Mouse (Mus musculus) heart, adult 11 months (tissue): Measurements from ENCODE around the gene Myom1.

ENCODE experiments used
- DNase-seq: peaks from one replicate; pipeline ENCODE4 v3.0.0; 2022

Myom1 gene

GRCm38 (mm10) chr17:71017457-71017998, 15.1 kb downstream of the Myom1 start:
- DNase-seq: peak; percentile 75

GRCm38 (mm10) chr17:71018151-71018550, 15.7 kb downstream of the Myom1 start:
- DNase-seq: peak; percentile 37

GRCm38 (mm10) chr17:71018616-71019308, 16.3 kb downstream of the Myom1 start:
- peak; percentile 54 for DNase-seq

- peak; percentile 97 for DNase-seq
These were observed 16.8 kb downstream of the Myom1 start for GRCm38 (mm10) chr17:71019309-71019655.

GRCm38 (mm10) chr17:71019860-71020259, 17.4 kb downstream of the Myom1 start:
- peak; percentile 81 for DNase-seq

- peak; percentile 86 for DNase-seq
These were observed 20.4 kb downstream of the Myom1 start for GRCm38 (mm10) chr17:71022841-71023240.

GRCm38 (mm10) chr17:71024071-71024470, 21.6 kb downstream of the Myom1 start:
- DNase-seq: peak; percentile 98

GRCm38 (mm10) chr17:71025922-71026321, 23.5 kb downstream of the Myom1 start:
- DNase-seq: peak; percentile 71

- DNase-seq: peak; percentile 63
These were observed 24.8 kb downstream of the Myom1 start for GRCm38 (mm10) chr17:71027186-71027585.

- peak; percentile 27 for DNase-seq
These were observed 30.3 kb downstream of the Myom1 start for GRCm38 (mm10) chr17:71032719-71033118.

- DNase-seq: peak; percentile 72
These were observed 32.0 kb downstream of the Myom1 start for GRCm38 (mm10) chr17:71034472-71034871.

- DNase-seq: no peak
These were observed 34.8 kb downstream of the Myom1 start for GRCm38 (mm10) chr17:71037188-71037587.

GRCm38 (mm10) chr17:71038812-71039211, 36.4 kb downstream of the Myom1 start:
- peak; percentile 99 for DNase-seq

- peak; percentile 89 for DNase-seq
These were observed 37.6 kb downstream of the Myom1 start for GRCm38 (mm10) chr17:71039851-71040581.

GRCm38 (mm10) chr17:71040582-71040880, 38.1 kb downstream of the Myom1 start:
- no peak for DNase-seq

- DNase-seq: no peak
These were observed 40.2 kb downstream of the Myom1 start for GRCm38 (mm10) chr17:71042645-71043044.

GRCm38 (mm10) chr17:71045591-71045990, 43.2 kb downstream of the Myom1 start:
- DNase-seq: no peak

GRCm38 (mm10) chr17:71046856-71047255, 44.4 kb downstream of the Myom1 start:
- DNase-seq: no peak

- DNase-seq: no peak
These were observed 46.9 kb downstream of the Myom1 start for GRCm38 (mm10) chr17:71049292-71049691.

GRCm38 (mm10) chr17:71053134-71053708, 50.8 kb downstream of the Myom1 start:
- DNase-seq: no peak

GRCm38 (mm10) chr17:71055203-71055894, 52.9 kb downstream of the Myom1 start:
- DNase-seq: peak; percentile 82

- peak; percentile 46 for DNase-seq
These were observed 54.0 kb downstream of the Myom1 start for GRCm38 (mm10) chr17:71056405-71056804.

GRCm38 (mm10) chr17:71057758-71058157, 55.3 kb downstream of the Myom1 start:
- DNase-seq: peak; percentile 74
